Mouse (Mus musculus) brain, adult 2 months (tissue): ENCODE data around the gene Olfr147.
"Not testable (repeated sequence)": the region's sequence is repeated elsewhere in the genome, so short reads cannot be mapped to it uniquely, and the experiment has no call there.

Experiments
- DNase-seq: peaks from one replicate; pipeline ENCODE4 v3.0.0; 2011; ENCODE audit warnings: low read depth, low spot score

The Olfr147 gene

DNA sequence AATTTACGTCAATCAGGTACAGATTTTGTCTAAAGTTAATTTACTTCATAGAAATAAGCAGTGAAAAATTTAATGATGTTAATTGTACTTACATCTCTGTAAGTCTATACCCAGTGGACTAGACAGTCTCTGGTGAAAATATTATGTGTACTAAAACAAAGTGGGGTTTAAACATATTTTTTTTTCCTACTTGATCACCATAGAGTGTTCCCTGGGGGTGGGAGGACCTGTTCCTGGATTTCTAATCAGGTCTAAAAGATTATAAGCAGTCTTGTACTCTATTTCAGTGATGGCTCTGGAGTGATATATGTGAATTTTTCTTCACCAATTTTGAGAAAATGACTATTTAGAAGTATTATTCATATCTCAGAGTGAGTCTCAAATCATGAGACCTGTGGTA is at the start of gene Olfr147:
Gene Olfr147, plus strand, starts transcription at position 301 of the 400 bp plus-strand sequence.
- no peak for DNase-seq

DNA sequence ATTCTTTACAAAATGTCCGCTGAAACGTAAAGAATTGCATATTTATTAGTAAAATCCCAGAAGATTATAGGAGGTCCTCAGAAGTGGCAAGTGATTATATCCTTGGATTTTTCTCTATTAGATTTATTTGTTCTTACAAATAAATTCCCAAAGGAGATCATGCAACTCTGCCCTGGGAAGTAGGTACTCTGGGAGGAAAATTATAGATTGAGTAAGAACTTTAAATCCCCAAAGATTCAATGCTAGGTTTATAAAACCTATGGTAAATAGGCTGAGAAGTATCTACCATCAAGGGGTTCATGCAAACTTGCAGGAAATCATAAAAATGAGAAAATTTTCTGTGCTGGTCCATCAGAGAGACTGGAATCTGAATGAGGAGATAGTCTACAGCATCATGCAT is 34.9 kb upstream of the Olfr147 start, which contains the start of gene Olfr250:
Gene Olfr250, plus strand, starts transcription at position 301 of the 400 bp plus-strand sequence.
- no peak for DNase-seq

- no peak for DNase-seq
Observed at GRCm38 (mm10) chr9:38376786-38377185, 24.7 kb upstream of the Olfr147 start, which contains the start of gene Olfr251. Gene Olfr251, plus strand, starts transcription at chr9:38377086.

- DNase-seq: not testable (repeated sequence)
Observed at GRCm38 (mm10) chr9:38407502-38407901, 6.0 kb downstream of the Olfr147 start.

DNA sequence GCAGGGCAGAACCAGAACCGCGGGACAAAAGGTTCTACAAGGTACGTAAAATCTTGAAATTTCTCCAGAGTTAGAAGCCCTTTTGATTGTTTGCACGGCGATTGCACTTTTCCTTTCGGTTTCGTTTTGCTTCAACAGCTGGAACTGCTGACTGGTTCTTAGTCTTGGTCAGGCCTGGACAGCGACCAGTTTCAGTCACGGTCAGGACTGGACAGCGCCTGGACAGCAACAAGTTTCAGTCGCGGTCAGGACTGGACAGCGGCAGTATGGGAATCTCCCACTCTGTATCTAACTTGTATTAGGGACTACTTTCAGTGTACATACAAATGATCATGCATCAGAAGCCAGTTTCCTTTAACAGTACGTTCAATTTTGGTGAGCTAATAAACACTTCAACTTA is 12.0 kb downstream of the Olfr147 start:
- DNase-seq: not testable (repeated sequence)

GRCm38 (mm10) chr9:38423801-38424200 is 22.3 kb downstream of the Olfr147 start:
- DNase-seq: no peak

DNA sequence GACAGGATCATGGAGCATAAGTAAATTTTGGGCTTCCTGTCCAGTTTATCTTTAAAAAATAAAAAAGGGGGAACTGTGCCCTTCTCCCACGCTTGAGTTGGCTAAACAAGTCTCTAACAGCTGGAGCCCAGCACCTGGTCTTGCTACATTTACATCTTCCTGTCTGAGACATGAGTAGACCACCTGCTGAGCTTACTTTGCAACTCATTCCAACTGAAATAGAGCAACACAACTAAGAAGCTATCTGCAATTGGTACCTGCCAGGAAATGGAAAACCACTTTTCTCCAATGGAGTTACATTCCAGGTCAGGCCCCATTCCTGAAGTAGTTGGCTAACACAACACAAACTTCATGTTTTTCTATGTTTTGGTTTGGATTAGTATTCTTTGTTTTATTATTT is 25.5 kb downstream of the Olfr147 start:
- no peak for DNase-seq

- DNase-seq: no peak
Observed at GRCm38 (mm10) chr9:38429155-38429554, 27.7 kb downstream of the Olfr147 start, which contains the start of gene Olfr901. Gene Olfr901, plus strand, starts transcription at chr9:38429455.

- DNase-seq: no peak
Observed at GRCm38 (mm10) chr9:38447352-38447751, 45.9 kb downstream of the Olfr147 start, which contains the start of gene Olfr902. Gene Olfr902, plus strand, starts transcription at chr9:38447652.
